Mouse (Mus musculus): ENCODE results near the gene C530025M09Rik.

C530025M09Rik gene

GRCm38 (mm10) chr2:149804599-149805140, 26.3 kb downstream of the C530025M09Rik start:
- DNase-seq (ENCODE audit: low spot score in 2 of 2): no peak

- DNase-seq (ENCODE audit: low spot score in 2 of 2): no peak
These were observed 32.4 kb downstream of the C530025M09Rik start for GRCm38 (mm10) chr2:149798613-149799012.

Measured in spleen, postnatal 36 days (tissue).